8 mouse cellular contexts compared by ENCODE assay signal in the genomic region with DNA sequence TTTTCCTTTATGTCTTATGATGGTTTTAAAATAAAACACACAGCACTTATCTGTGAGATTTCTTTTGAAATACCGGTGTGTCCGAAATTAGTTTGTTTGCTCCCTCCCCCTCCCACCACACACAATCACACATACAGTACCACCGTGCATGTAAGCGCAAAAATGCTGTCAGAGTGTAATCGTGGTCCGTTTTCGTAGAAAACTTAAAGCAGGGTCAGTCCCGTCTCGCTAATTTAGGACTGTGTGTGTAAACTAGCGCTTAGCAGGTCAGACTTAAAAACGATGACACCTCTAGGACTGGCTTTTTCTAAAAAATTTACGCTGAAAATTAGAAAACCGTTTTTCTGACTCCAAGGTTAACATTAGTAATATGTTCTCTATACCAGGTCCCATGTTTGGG.
DNase-seq lines count a peak whose midpoint lies in the region; ATAC-seq and TF ChIP-seq lines count a peak whose summit lies in the region.

No protein-coding gene starts in this region.

- H3K9ac ChIP-seq in kidney, embryonic 16.5 days (replicated peaks; ENCODE audit: low read length): peak overlapping the region; percentile 48; the same call in 1 of the 2 replicates
- peak overlapping the region; percentile 58 for H3K9ac ChIP-seq in embryonic facial prominence, embryonic 14.5 days (ENCODE audit: low read depth, low read length)
- H3K9ac ChIP-seq in hindbrain, postnatal 0 days (replicated peaks; ENCODE audit: low read length): peak overlapping the region; percentile 44
- peak overlapping the region; percentile 65 for H3K9ac ChIP-seq in midbrain, embryonic 15.5 days

- intact Hi-C loops in gastrocnemius, postnatal 36 days (cut with DNase I): loop anchor here (10.0 kb wide), 1 partner anchor 262 kb away; no protein-coding TSS in a partner anchor

- peak overlapping the region; percentile 63 for H3K4me3 ChIP-seq in kidney, embryonic 16.5 days (ENCODE audit: low read length)
- peak overlapping the region; percentile 52 for H3K4me3 ChIP-seq in embryonic facial prominence, embryonic 14.5 days (ENCODE audit: low read depth, low read length)
- peak overlapping the region; percentile 56 for H3K4me3 ChIP-seq in hindbrain, postnatal 0 days (ENCODE audit: low read length)
- peak overlapping the region; percentile 57 for H3K4me3 ChIP-seq in midbrain, embryonic 15.5 days

- H3K27ac ChIP-seq in kidney, embryonic 16.5 days (ENCODE audit: low read length): no peak overlapping the region
- H3K27ac ChIP-seq in embryonic facial prominence, embryonic 14.5 days (replicated peaks; ENCODE audit: low read depth, low read length): no peak overlapping the region
- no peak overlapping the region for H3K27ac ChIP-seq in hindbrain, postnatal 0 days
- no peak overlapping the region for H3K27ac ChIP-seq in midbrain, embryonic 15.5 days

- no peaks in the 10 kb centered on the region for H3K9me3 ChIP-seq in kidney, embryonic 16.5 days (ENCODE audit: low read length)
- H3K9me3 ChIP-seq in embryonic facial prominence, embryonic 14.5 days (ENCODE audit: control insufficient read depth, low read length): no peaks in the 10 kb centered on the region
- H3K9me3 ChIP-seq in hindbrain, postnatal 0 days (ENCODE audit: low read length): no peaks in the 10 kb centered on the region
- H3K9me3 ChIP-seq in midbrain, embryonic 15.5 days: no peaks in the 10 kb centered on the region

- no peak for DNase-seq in kidney, postnatal 14 days
- DNase-seq in embryonic facial prominence, embryonic 14.5 days (ENCODE audit: low spot score): no peak
- DNase-seq in hindbrain, postnatal 0 days (ENCODE audit: low spot score): no peak
- no peak for DNase-seq in gastrocnemius, postnatal 36 days
- DNase-seq in thymus, postnatal 10 days (ENCODE audit: low spot score in 2 of 2): no peak
- no peak for DNase-seq in urinary bladder, adult 2 months (ENCODE audit: low spot score)

- peak overlapping the region; percentile 98 for H3K4me2 ChIP-seq in kidney, embryonic 16.5 days (replicated peaks; ENCODE audit: low read depth, low read length)
- H3K4me2 ChIP-seq in embryonic facial prominence, embryonic 14.5 days (ENCODE audit: low read depth, low read length): peak overlapping the region; percentile 95
- H3K4me2 ChIP-seq in hindbrain, postnatal 0 days (ENCODE audit: low read depth, low read length): peak overlapping the region; percentile 99
- H3K4me2 ChIP-seq in midbrain, embryonic 15.5 days: peak overlapping the region; percentile 100

- 0 out of 2 replicates have a peak, but pooled peaks cover 14% of the 10 kb centered on the region for H3K27me3 ChIP-seq in kidney, embryonic 16.5 days (ENCODE audit: insufficient read depth, low read length)
- peaks cover 20% of the 10 kb centered on the region for H3K27me3 ChIP-seq in embryonic facial prominence, embryonic 14.5 days (replicated peaks; ENCODE audit: control insufficient read depth, insufficient read depth, low read length)
- H3K27me3 ChIP-seq in hindbrain, postnatal 0 days (ENCODE audit: insufficient read depth, low read length): peaks cover 6% of the 10 kb centered on the region; the same call in 1 of the 2 replicates
- H3K27me3 ChIP-seq in midbrain, embryonic 15.5 days (replicated peaks): peaks cover 21% of the 10 kb centered on the region

- TF ChIP-seq CTCF in hindbrain, postnatal 0 days (IDR thresholded peaks at IDR 0.05; ENCODE audit: low read depth): no peak

- peaks cover 22% of the 10 kb centered on the region for H3K4me1 ChIP-seq in kidney, embryonic 16.5 days (ENCODE audit: insufficient read depth, low read length)
- H3K4me1 ChIP-seq in embryonic facial prominence, embryonic 14.5 days (ENCODE audit: control insufficient read depth, insufficient read depth, low read length): peaks cover 8% of the 10 kb centered on the region; the same call in 1 of the 2 replicates
- H3K4me1 ChIP-seq in hindbrain, postnatal 0 days (ENCODE audit: insufficient read depth, low read length): peaks cover 2% of the 10 kb centered on the region; the same call in 1 of the 2 replicates
- H3K4me1 ChIP-seq in midbrain, embryonic 15.5 days: peaks cover 19% of the 10 kb centered on the region

- no peaks in the 10 kb centered on the region for H3K36me3 ChIP-seq in kidney, embryonic 16.5 days (ENCODE audit: insufficient read depth, low read length)
- no peaks in the 10 kb centered on the region for H3K36me3 ChIP-seq in embryonic facial prominence, embryonic 14.5 days (ENCODE audit: control insufficient read depth, insufficient read depth, low read length)
- H3K36me3 ChIP-seq in hindbrain, postnatal 0 days (ENCODE audit: insufficient read depth, low read length): no peaks in the 10 kb centered on the region
- H3K36me3 ChIP-seq in midbrain, embryonic 15.5 days (replicated peaks): no peaks in the 10 kb centered on the region

- 3% methylated on average over 13 of the region's 13 CpGs for WGBS in kidney, embryonic 16.5 days
- 3% methylated on average over 13 of the region's 13 CpGs for WGBS in embryonic facial prominence, embryonic 14.5 days
- WGBS in hindbrain, postnatal 0 days: 7% methylated on average over 13 of the region's 13 CpGs
- WGBS in midbrain, embryonic 15.5 days: 3% methylated on average over 13 of the region's 13 CpGs

- no peak for ATAC-seq in kidney, embryonic 16.5 days (ENCODE audit: low FRiP score, low TSS enrichment)
- ATAC-seq in embryonic facial prominence, embryonic 14.5 days (ENCODE audit: low read depth): no peak
- ATAC-seq in hindbrain, postnatal 0 days: no peak
- no peak for ATAC-seq in midbrain, embryonic 15.5 days (replicated peaks)
